Mouse (Mus musculus): ENCODE measurements around the gene Olfr857. TPM values are rescaled to one million over a fixed set of nuclear protein-coding genes. Genes with fewer than 3 reads are reported as not detected.
"Not testable (repeated sequence)": the region's sequence is repeated elsewhere in the genome, so short reads cannot be mapped to it uniquely, and the experiment has no call there.

The Olfr857 gene
- polyA plus RNA-seq (2012; rRNA removed), result 0.08 TPM in 1 of 2 replicates, not detected in the other
- polyA plus RNA-seq (2014; fragmentation: Nextera tagmentation; extraction: Ambion mirVana), result not detected in 2 replicates

DNA sequence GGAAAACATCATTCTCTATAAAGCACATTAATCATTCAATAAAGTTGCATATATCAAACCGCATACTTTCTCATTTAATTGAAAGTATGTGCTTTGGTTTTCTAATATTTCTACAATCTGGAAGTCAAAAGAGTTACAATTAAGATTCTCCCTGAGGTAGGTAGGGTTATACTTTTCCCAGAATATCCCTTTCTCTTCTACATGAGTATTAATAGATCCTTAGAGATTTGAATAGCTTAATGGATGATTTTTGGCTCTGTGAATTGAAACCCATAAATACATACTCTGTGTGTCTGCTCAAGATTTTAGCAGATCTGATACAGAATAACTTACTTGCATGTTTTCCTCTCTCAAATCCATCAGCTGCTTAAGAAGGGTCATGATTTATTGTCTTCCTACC lies at the start of gene Olfr857:
Gene Olfr857 (plus strand): TSS at position 301 of the 400 bp plus-strand sequence.
- Histone ChIP-seq H3K9me3 (ENCODE audit: control insufficient read depth, low read length) (no peaks in the 10 kb centered on the region), H3K4me1 (replicated peaks; ENCODE audit: control insufficient read depth in 2 of 2, insufficient read depth in 2 of 2, low read length in 1 of 2) (no peaks in the 10 kb centered on the region), H3K27ac (no peak within 1 kb of the TSS), H3K9ac (replicated peaks) (no peak within 1 kb of the TSS), H3K27me3 (ENCODE audit: control insufficient read depth, insufficient read depth, low read length) (no peaks in the 10 kb centered on the region), H3K4me3 (ENCODE audit: insufficient read depth in 1 of 2, low read depth in 2 of 2, low read length in 2 of 2) (no peak within 1 kb of the TSS), H3K4me2 (ENCODE audit: low read depth) (no peak within 1 kb of the TSS), H3K36me3 (replicated peaks; ENCODE audit: control insufficient read depth, insufficient read depth, low read depth) (no peaks in the 10 kb centered on the region)
- ATAC-seq (ENCODE audit: insufficient read depth) (no peak), DNase-seq (ENCODE audit: low read depth in 3 of 3, low spot score in 3 of 3) (no peak)
- 62% methylated on average over 1 of the region's 1 CpGs for WGBS (ENCODE audit: insufficient replicate concordance)
- TF ChIP-seq EP300 (IDR thresholded peaks at IDR 0.05; ENCODE audit: low read depth) (no peak), CTCF (IDR thresholded peaks at IDR 0.05; ENCODE audit: low read depth) (no peak)

DNA sequence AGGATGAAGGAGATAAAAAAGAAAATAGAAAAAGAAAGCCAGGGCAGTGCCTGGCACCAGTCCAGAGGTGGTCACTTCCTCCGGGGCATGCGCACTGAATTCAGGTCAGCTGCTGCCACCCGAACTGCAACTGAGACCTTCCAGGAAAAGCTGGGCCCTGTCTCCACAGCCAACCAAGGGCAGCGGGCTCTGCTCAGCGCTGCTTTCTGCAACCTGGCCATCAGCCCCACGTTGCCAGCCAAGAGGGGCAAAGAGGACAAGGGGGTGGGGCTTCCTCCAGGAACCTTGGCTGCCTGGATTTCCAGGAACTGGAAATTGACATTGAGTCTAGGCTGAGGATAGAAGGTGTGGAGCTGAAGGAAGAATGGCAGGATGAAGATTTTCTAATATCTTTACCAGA lies 19.0 kb upstream of the Olfr857 start:
- no peak overlapping the region for H3K4me2 ChIP-seq (ENCODE audit: low read depth)
- ATAC-seq (ENCODE audit: insufficient read depth) (no peak), DNase-seq (ENCODE audit: low read depth in 3 of 3, low spot score in 3 of 3) (no peak)
- 75% methylated on average over 6 of the region's 6 CpGs for WGBS (ENCODE audit: insufficient replicate concordance)
- H3K9ac ChIP-seq (replicated peaks), result no peak overlapping the region
- no peaks in the 10 kb centered on the region for H3K36me3 ChIP-seq (replicated peaks; ENCODE audit: control insufficient read depth, insufficient read depth, low read depth)
- no peak overlapping the region for H3K27ac ChIP-seq
- no peak overlapping the region for H3K4me3 ChIP-seq (ENCODE audit: insufficient read depth in 1 of 2, low read depth in 2 of 2, low read length in 2 of 2)
- TF ChIP-seq CTCF (IDR thresholded peaks at IDR 0.05; ENCODE audit: low read depth), result no peak
- no peak for TF ChIP-seq EP300 (IDR thresholded peaks at IDR 0.05; ENCODE audit: low read depth)
- no peaks in the 10 kb centered on the region for H3K4me1 ChIP-seq (replicated peaks; ENCODE audit: control insufficient read depth in 2 of 2, insufficient read depth in 2 of 2, low read length in 1 of 2)
- H3K27me3 ChIP-seq (ENCODE audit: control insufficient read depth, insufficient read depth, low read length), result no peaks in the 10 kb centered on the region
- no peaks in the 10 kb centered on the region for H3K9me3 ChIP-seq (ENCODE audit: control insufficient read depth, low read length)

DNA sequence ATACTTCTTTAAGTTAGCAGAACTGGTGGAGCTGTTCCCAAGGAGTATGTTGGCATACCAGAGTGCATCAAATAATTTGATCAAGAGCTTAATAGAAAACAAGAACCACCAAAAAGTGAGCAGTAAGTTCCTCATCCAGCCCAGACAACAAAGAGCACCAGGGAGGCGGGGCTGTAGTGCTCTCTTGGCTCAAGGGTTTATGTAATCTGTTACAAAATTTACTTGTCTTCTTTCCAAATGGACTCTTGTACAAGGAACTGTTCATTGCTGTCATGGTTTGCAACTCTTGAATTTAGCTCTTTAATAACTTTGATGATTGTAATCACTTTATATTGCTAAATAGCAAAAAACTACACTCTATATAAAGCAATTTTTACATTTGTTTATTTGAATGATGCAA lies 17.8 kb upstream of the Olfr857 start:
- H3K27ac ChIP-seq, result no peak overlapping the region
- no peak overlapping the region for H3K9ac ChIP-seq (replicated peaks)
- H3K9me3 ChIP-seq (ENCODE audit: control insufficient read depth, low read length), result no peaks in the 10 kb centered on the region
- no peaks in the 10 kb centered on the region for H3K36me3 ChIP-seq (replicated peaks; ENCODE audit: control insufficient read depth, insufficient read depth, low read depth)
- no peak for TF ChIP-seq CTCF (IDR thresholded peaks at IDR 0.05; ENCODE audit: low read depth)
- TF ChIP-seq EP300 (IDR thresholded peaks at IDR 0.05; ENCODE audit: low read depth), result no peak
- no peaks in the 10 kb centered on the region for H3K27me3 ChIP-seq (ENCODE audit: control insufficient read depth, insufficient read depth, low read length)
- DNase-seq (ENCODE audit: low read depth in 3 of 3, low spot score in 3 of 3) (no peak), ATAC-seq (ENCODE audit: insufficient read depth) (no peak)
- WGBS (ENCODE audit: insufficient replicate concordance), result 44% methylated on average over 1 of the region's 1 CpGs
- no peak overlapping the region for H3K4me3 ChIP-seq (ENCODE audit: insufficient read depth in 1 of 2, low read depth in 2 of 2, low read length in 2 of 2)
- no peak overlapping the region for H3K4me2 ChIP-seq (ENCODE audit: low read depth)
- no peaks in the 10 kb centered on the region for H3K4me1 ChIP-seq (replicated peaks; ENCODE audit: control insufficient read depth in 2 of 2, insufficient read depth in 2 of 2, low read length in 1 of 2)

GRCm38 (mm10) chr9:19692430-19692829 lies 16.8 kb upstream of the Olfr857 start:
- Histone ChIP-seq H3K27me3 (ENCODE audit: control insufficient read depth, insufficient read depth, low read length) (no peaks in the 10 kb centered on the region), H3K9ac (replicated peaks) (no peak overlapping the region), H3K27ac (no peak overlapping the region), H3K4me2 (ENCODE audit: low read depth) (no peak overlapping the region), H3K4me3 (ENCODE audit: insufficient read depth in 1 of 2, low read depth in 2 of 2, low read length in 2 of 2) (no peak overlapping the region), H3K4me1 (replicated peaks; ENCODE audit: control insufficient read depth in 2 of 2, insufficient read depth in 2 of 2, low read length in 1 of 2) (no peaks in the 10 kb centered on the region), H3K36me3 (replicated peaks; ENCODE audit: control insufficient read depth, insufficient read depth, low read depth) (no peaks in the 10 kb centered on the region), H3K9me3 (ENCODE audit: control insufficient read depth, low read length) (no peaks in the 10 kb centered on the region)
- ATAC-seq (ENCODE audit: insufficient read depth), result no peak
- DNase-seq (ENCODE audit: low read depth in 3 of 3, low spot score in 3 of 3), result no peak
- TF ChIP-seq CTCF (IDR thresholded peaks at IDR 0.05; ENCODE audit: low read depth), result no peak
- no peak for TF ChIP-seq EP300 (IDR thresholded peaks at IDR 0.05; ENCODE audit: low read depth)
- 28% methylated on average over 2 of the region's 2 CpGs for WGBS (ENCODE audit: insufficient replicate concordance)

GRCm38 (mm10) chr9:19694285-19694684 lies 14.9 kb upstream of the Olfr857 start:
- H3K36me3 ChIP-seq (replicated peaks; ENCODE audit: control insufficient read depth, insufficient read depth, low read depth); ATAC-seq (ENCODE audit: insufficient read depth); H3K27me3 ChIP-seq (ENCODE audit: control insufficient read depth, insufficient read depth, low read length); H3K9me3 ChIP-seq (ENCODE audit: control insufficient read depth, low read length); H3K4me2 ChIP-seq (ENCODE audit: low read depth); H3K4me1 ChIP-seq (replicated peaks; ENCODE audit: control insufficient read depth in 2 of 2, insufficient read depth in 2 of 2, low read length in 1 of 2); H3K27ac ChIP-seq; H3K4me3 ChIP-seq (ENCODE audit: insufficient read depth in 1 of 2, low read depth in 2 of 2, low read length in 2 of 2); DNase-seq (ENCODE audit: low read depth in 3 of 3, low spot score in 3 of 3); H3K9ac ChIP-seq (replicated peaks): not testable (repeated sequence)
- WGBS (ENCODE audit: insufficient replicate concordance), result 55% methylated on average over 2 of the region's 2 CpGs

DNA sequence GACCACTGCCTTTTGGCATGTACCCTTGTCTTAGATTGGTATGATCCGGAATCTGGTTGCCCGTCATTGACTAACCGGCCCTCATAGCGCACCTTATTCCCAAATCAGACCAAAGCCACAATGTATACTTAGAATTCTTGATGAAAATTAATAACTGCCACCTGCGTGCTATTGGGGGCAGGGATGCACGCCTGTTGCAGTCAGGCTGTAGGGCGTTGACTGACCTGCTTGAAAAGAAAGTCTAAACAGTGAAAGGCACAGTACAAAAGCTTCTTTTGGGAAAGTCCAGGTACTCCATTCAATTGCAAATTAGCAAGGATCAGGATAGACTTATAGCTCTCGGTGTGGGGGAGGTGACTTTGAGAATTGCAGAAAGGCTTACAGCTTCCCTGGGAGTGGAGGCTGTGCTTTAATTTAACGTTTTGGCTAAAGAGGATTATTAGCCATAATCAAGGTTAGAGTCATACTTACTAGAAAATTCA lies 14.3 kb upstream of the Olfr857 start:
- not testable (repeated sequence) for H3K4me2 ChIP-seq (ENCODE audit: low read depth); H3K9ac ChIP-seq (replicated peaks); H3K4me1 ChIP-seq (replicated peaks; ENCODE audit: control insufficient read depth in 2 of 2, insufficient read depth in 2 of 2, low read length in 1 of 2); H3K9me3 ChIP-seq (ENCODE audit: control insufficient read depth, low read length); H3K36me3 ChIP-seq (replicated peaks; ENCODE audit: control insufficient read depth, insufficient read depth, low read depth); DNase-seq (ENCODE audit: low read depth in 3 of 3, low spot score in 3 of 3); H3K27me3 ChIP-seq (ENCODE audit: control insufficient read depth, insufficient read depth, low read length); H3K27ac ChIP-seq; ATAC-seq (ENCODE audit: insufficient read depth); H3K4me3 ChIP-seq (ENCODE audit: insufficient read depth in 1 of 2, low read depth in 2 of 2, low read length in 2 of 2)
- 52% methylated on average over 9 of the region's 9 CpGs for WGBS (ENCODE audit: insufficient replicate concordance)

DNA sequence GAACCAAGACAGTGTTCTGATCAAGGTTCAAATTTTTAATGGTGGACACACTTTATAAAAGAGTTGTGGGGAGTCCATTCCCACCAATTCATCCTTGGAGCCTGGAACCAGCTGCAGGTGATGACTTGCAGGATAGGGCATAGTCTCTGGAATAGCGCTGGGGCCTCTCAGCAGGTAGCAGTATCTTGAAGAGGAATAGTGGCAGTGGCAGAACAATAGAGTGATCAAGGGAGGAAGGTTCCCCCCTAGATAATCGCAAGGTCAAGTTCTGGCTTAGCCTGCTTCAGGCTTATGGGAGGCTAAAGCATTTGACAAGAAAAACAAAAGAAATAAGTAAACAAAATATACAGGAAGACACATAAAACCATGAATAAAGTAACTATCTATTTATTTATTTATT lies 4.7 kb upstream of the Olfr857 start:
- ATAC-seq (ENCODE audit: insufficient read depth), result not testable (repeated sequence)

More for the DNA sequence above, 4.7 kb upstream of the Olfr857 start:
- H3K4me2 ChIP-seq (ENCODE audit: low read depth); H3K4me3 ChIP-seq (ENCODE audit: insufficient read depth in 1 of 2, low read depth in 2 of 2, low read length in 2 of 2); H3K27me3 ChIP-seq (ENCODE audit: control insufficient read depth, insufficient read depth, low read length); H3K4me1 ChIP-seq (replicated peaks; ENCODE audit: control insufficient read depth in 2 of 2, insufficient read depth in 2 of 2, low read length in 1 of 2); H3K27ac ChIP-seq; H3K36me3 ChIP-seq (replicated peaks; ENCODE audit: control insufficient read depth, insufficient read depth, low read depth); H3K9me3 ChIP-seq (ENCODE audit: control insufficient read depth, low read length); H3K9ac ChIP-seq (replicated peaks); DNase-seq (ENCODE audit: low read depth in 3 of 3, low spot score in 3 of 3): not testable (repeated sequence)
- 46% methylated on average over 2 of the region's 2 CpGs for WGBS (ENCODE audit: insufficient replicate concordance)

Data from liver, embryonic 14.5 days (tissue).